Mouse (Mus musculus): Measurements from ENCODE around the gene Nostrin.

Nostrin gene

GRCm38 (mm10) chr2:69205791-69206351 lies 70.3 kb downstream of the Nostrin start, which contains the start of gene Spc25:
TSS of gene Spc25 (minus strand) at chr2:69206194.
- DNase-seq: peak; percentile 90

GRCm38 (mm10) chr2:69206523-69206922 lies 70.9 kb downstream of the Nostrin start:
- no peak for DNase-seq

DNA sequence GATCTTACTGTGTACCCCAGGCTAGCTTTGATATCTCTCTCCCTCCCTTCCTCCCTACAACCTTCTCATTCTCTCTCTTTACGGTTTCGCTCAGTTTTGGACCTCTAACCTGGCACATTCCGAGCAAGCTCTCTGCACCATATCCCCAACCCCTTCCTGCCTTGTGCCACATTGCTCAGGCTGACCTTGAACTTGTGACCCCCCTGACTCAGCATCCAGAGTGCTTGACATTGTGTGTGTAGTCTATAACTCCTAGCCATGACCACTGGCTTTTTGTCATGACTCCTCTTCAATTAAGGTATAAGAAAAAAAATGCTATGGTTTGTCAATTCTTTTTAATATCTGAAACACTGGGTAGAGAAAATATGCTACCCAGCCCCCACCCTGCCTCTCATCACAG lies 74.1 kb downstream of the Nostrin start:
- DNase-seq: no peak

DNA sequence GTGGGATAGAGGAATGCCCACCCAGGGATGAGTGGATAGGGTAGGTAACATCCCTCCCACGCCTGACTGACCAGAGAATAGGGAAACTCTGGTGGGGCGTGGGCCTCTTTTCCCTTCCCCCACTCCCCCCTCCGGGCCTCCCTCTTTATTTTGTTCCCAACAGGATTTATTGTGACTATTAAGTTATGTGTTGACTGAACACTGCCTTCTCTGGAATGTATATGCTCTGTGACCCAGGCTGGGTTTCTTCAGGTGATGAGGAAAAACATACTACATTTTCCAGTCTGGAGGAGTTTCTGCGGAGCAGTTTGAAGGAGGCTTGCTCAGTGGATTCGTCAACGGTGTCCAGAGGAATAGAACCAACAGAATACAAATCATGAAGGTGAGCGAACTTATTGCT lies 75.2 kb downstream of the Nostrin start, which contains the start of gene G6pc2:
Gene G6pc2 (plus strand): TSS at position 301 of the 400 bp plus-strand sequence.
- DNase-seq: no peak

- DNase-seq: no peak
Observed at GRCm38 (mm10) chr2:69212652-69213051, 77.1 kb downstream of the Nostrin start.

- DNase-seq: no peak
Observed at GRCm38 (mm10) chr2:69215242-69215641, 79.6 kb downstream of the Nostrin start.

- DNase-seq: no peak
Observed at GRCm38 (mm10) chr2:69221868-69222416, 86.3 kb downstream of the Nostrin start.

DNA sequence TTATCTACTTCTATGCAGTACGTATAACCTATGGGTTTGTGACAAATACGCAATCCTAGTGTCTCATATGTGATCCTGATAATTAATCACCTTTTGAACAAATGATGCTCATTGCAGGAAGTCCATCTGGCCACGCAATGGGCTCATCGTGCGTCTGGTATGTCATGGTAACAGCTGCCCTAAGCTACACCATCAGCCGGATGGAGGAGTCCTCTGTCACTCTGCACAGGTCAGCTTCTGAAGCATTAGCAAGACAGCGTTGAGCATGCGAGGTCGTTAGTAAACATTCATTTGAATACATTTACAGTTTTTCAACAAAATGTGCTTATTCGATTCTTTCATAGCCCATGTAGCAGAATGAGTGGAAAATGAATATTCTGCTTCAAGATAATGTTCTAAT lies 87.2 kb downstream of the Nostrin start:
- no peak for DNase-seq

GRCm38 (mm10) chr2:69224724-69225123 lies 89.1 kb downstream of the Nostrin start:
- DNase-seq: no peak

DNA sequence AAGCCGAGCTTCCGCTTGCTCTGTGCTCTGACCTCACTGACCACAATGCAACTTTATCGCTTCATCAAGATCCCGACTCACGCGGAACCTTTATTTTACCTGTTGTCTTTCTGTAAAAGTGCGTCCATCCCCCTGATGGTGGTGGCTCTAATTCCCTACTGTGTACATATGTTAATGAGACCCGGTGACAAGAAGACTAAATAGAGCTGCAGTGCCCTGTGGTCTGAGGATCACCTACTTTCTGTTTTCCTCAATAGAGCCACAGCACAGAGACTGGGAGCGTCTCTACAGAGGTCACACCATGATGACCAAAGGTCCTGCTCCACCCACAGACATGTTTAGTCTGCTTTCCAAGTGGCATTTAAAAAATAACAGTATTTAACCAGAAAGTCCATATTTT lies 91.3 kb downstream of the Nostrin start:
- DNase-seq: no peak

- no peak for DNase-seq
Observed at GRCm38 (mm10) chr2:69228635-69229034, 93.0 kb downstream of the Nostrin start.

GRCm38 (mm10) chr2:69230137-69230536 lies 94.5 kb downstream of the Nostrin start:
- no peak for DNase-seq

DNA sequence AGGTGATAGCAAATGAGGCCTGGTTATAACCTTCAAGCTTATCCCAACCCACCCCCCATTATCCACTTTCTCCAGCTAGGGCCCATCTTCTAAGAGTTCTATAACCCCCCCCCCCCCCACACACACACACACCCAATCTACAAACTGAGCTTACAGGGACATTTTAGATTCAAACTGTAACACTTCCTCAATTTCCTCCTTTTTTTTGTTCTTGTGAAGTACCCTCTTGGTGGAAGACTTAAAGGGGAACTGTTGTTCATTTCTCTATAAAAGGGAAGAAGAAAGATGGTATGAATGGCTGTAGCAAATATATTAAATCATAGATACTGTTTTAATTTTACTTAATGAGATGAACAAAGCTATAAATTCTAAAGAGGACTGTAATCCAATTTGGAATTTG lies 96.5 kb downstream of the Nostrin start:
- DNase-seq: no peak

DNA sequence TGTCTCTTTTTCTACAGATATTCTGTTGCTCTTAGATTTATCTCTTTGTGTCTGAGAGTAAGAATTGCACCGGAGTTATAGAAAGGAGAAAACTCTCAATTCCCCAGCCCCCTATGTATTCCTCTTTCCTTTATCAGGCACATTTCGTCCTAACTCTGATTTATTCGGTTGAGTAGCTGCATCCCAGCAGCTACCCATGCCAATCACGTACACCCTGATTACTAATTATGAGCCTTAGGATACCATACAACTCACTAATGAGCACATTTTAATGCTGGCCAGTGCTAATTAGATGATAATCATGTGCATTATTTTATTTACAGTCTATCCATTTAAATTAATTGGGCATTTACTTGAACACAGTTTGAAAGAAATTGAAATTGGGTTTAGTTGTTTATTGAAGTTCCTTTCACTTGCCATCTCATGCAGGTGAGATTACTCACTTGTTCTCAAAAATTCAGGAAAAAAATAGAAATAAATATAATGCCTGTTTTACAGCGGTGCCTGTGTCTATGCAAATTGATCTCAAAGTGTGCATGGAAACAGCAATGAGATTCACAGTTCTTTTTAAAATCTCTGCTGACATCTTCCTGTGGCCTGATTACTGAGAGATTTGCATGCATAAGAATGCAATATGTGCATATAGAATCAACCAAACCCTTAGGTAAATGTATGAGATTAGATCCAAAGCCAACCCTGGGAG lies 99.5 kb downstream of the Nostrin start:
- no peak for DNase-seq

Data from lung, postnatal 14 days (tissue).